Mouse (Mus musculus) adrenal gland, adult 18-20 months (tissue): ENCODE measurements at regions not wholly inside any gene's neighbourhood (a gene's known extent, or its start where the extent isn't known, plus 50 kb on each side); places are given as distances from the start of the nearest gene placed in this dataset.
"Not testable (repeated sequence)": the region's sequence is repeated elsewhere in the genome, so short reads cannot be mapped to it uniquely, and the experiment has no call there.

ENCODE experiments used
- DNase-seq, 2 experiments: peaks; one replicate each; pipeline ENCODE4 v3.0.0; 2021 to 2022; ENCODE audit warnings: low spot score in 2 of 2

DNA sequence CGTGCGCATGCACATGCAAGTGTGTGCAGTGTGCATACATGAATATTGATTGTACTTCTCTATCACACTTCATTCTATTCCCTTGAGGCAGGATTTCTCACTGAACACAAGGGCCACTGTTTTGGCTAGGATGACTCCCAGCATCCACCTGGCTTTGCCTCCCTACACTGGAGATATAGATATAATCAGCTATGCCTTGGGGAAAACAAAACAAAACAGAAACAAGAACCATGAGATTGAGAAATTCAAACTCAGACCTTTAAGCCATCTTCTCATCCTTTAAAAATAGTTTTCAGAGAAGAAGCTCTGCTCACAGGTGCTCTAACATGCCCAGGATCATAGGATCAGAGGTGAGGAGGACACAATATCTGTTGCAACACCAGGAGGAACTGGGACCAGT is 469.6 kb upstream of the Tbl1xr1 start:
- DNase-seq, result no peak

DNA sequence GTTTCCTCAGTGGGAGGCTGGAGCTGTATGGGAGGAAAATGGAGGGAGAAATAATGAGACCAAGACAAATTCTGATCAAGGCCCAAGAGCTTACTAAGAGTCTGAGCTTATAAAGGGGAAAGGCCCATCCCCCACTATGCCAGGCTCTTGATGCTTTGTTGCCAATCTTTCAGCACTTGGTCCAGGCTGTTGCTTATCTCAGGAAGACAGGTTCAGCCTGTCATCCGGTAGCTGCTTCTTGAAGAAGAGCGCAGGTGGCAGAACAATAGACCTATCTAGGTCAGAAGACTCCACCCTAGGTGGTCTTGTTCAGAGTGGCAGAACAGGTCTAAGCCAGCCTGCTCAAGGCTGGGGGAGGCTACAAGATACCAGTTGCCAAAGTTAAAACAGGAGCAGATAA is 466.2 kb upstream of the Tbl1xr1 start:
- no peak for DNase-seq

DNA sequence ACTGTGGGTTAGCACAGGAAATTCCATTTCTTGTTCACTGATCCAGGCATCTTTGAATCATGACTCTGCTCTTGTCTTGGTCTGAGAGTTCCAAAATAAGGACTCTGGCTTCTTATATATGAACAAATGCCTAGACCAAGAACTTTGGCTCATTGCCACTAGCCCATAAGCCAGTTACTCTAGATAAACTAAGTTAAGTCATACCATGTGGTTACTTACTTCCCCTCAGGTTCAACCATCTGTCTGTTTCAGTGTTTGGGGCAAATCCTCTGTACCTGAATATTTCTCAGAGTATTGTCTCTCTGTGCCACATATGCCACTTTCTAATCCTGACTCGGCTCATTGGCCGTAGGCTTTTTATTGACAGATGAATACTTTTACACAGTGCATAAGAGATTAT is 454.7 kb upstream of the Tbl1xr1 start:
- no peak for DNase-seq

DNA sequence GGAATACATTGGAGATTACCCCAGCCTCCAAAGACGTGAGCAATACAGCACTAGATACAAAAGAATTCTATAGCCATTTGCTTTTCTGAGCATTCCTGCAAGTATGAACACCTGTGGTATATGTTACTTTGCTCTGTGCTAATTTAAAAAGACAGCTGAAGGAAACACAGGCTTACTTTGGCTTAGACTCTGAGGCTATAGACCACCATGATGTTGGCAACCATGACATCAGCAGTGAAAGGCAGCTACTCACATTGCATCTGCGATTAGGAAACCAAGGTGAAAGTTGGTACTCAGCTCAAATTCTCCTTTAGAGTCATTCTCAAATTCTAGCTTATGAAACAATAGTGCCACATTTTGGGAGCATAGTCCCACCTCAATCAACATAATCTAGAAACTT is 451.4 kb upstream of the Tbl1xr1 start:
- DNase-seq, result no peak

DNA sequence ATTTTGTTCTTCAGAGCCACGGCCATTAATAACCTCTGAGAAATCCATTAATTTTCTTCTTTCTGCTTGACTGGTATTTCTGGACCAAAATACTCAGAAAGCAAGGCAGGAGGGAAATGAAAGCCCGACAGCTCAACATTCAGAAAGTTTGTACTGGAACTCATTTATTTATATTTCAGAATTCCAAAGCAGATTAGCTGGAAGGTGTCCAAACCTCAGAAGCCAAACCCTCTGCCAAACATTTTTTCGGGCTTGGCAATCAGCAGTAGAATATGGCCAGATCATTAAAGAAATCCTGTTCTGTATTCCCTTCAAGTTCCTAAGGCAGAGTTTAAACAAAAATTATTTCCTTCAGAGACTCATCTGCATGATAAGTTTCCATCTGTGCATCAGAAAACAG is 450.4 kb upstream of the Tbl1xr1 start:
- DNase-seq, result no peak

DNA sequence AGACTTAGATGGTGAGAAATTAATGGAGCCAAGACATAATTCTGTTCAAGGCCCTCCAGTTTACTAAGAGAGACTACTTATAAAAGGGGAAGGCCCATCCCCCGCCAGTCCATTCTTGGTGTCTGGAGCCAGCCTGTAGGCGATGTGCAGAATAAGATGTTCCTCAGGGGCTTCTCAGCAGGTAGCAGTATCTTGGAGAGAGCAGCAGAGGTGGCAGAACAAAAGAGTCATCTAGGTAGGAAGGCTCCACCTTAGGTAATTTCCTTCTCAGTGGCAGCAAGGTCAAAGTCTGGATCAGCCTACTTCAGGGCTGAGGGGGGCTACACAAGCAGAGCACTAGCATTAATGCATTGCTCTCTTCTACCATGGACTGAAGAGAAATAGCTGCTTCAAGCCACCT is 449.4 kb upstream of the Tbl1xr1 start:
- DNase-seq, result not testable (repeated sequence)

DNA sequence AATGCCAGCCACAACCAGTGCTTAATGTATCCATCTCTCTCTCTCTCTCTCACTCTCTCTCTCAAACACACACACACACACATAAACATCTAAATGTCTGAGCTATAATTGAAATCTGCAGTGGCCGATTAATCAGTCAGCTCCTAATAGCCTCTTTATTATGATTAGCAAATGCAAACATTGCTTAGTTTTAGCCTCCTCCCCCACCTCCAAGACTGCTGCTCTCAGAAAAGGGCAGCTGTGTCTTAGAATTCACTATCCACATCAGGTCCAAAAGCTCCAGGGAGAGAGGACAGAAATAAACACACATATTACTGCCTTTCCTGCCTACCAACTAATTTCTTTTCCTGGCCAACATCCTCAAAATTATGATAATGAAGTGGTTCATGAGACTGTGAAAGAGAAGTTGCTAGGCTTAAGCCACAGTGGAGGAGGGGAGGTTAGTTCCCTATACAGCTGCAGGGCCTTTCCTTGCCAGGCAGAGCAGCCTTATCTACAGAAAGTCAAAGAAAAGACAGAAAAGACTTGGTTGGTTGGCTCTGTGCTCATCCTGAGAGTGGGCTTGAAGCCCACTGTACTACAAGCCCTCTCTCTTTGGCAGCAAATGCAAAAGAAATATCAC is 442.7 kb upstream of the Tbl1xr1 start:
- DNase-seq, result no peak

DNA sequence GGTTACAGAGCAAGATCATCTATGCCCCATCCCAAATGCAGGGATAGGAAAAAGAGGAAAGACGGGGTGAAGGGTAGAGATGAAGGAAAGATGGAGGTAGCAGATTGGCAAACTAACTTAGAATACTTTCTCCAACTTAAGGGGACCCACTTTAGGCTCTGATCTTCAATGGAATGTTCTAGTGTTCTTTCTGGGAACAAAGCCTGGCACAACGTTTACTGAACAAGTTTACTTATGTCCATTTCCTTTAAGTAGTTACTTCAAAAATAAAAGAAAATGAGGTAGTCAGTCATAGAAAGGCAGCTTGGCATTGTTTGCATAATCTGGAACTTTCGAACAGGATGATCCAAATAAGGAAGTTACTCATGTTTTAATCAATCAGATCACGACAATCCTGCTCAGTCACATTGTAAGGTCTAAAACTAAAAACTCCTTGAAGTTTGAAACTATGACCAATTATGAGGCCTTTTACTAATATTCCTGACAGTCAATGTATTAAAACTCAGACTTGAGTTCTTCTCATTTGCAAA is 441.7 kb upstream of the Tbl1xr1 start:
- no peak for DNase-seq

DNA sequence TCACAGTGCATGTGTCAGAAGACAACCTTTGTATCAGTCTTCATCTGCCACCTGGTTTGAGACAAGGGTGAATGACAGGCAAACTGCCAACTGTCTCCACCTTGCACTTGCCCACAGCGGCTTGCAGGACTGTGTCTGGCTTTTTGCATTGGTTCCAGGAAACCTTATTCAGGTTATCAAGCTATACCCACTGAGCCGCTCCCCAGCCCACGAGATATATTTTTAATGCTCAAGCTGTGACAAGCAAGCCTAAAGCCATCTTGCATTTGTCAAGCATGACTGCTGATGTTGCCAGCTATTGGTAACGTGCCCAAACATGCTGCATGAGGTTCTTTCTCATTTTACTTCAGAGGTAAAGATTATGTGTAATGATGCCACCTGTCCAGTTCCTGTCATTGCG is 437.6 kb upstream of the Tbl1xr1 start:
- no peak for DNase-seq

DNA sequence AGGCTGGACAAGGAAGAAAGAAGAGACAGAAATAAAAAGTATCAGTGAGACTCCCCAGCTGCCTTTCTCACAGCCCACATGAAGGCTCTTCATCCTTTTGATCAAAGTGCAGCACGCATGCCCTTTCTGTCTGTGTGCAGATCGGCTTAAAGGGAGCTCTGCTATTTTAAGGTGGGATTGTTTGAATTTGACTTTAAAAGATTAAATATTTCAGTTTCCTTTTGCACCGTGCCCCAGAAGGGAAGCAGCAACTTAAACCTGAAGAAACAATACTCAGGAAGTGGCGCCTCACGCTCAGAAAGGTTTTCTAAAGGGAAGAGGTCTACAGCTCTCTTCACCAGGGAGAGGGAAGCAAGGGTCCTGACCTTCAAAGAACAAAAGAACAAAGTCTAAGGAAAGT is 436.9 kb upstream of the Tbl1xr1 start:
- DNase-seq, result no peak

DNA sequence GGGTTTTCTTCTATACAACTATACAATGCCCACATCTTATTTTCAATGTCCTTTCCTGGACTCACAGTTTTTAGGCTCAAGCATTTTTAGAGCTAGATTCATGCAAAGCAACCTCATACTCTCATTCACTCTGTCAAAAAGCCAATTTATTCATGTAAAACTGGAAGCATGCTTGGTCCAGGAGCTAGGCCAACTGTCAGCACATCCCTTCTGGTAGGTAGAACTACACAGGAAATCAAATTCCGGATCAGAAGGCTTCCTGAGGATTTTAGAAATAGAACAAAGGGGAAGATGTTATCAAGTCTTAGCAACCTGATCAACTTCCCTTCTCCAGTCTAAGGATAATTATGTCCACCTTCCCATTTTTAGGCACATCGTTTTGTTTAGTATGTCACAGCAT is 432.4 kb upstream of the Tbl1xr1 start:
- DNase-seq, result no peak

DNA sequence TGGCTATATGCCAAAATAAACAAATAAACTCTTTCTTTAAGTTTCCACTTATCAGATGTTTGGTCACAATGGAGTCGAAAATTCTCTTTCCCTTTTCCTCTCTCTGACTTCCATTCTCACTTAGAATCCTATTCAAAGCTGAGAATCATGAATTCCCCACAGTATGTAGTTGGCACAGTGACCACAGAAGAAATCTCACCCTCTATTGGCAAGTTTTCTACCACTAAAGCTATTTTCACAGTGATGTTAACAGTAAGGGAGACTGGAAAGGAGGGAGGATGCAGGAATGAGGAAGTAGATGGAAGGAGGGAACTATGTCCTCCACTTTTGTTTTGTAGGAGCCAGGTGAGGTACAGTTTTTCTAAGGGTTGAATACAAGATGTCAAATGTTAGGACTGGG is 431.2 kb upstream of the Tbl1xr1 start:
- no peak for DNase-seq

DNA sequence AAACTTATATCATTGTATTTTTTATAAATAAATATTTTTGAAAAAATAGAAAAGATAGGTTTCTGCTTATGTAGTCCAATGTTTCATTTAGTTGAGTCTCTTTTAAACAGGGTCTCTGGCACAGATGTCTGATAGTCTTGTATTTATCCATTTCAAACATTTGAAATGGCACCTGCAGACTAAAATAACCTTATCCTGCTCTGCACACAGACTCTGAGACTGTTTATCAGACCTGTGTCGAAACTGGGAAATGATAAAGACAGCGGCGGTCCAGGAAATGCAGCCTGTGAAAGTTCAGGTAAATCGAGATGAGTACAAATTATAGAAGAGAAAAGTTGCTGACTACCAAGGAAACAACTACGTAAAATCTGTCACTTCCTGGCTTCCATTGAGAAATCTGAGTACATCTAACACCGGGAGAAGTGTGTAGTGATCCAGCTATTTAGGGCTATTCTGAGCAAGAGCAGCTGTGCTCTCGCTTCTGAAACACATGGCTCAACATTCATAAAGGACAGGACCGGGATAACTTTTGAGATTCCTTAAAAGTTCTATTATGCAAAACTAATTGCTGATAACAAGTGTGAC is 426.5 kb upstream of the Tbl1xr1 start:
- DNase-seq, result no peak

DNA sequence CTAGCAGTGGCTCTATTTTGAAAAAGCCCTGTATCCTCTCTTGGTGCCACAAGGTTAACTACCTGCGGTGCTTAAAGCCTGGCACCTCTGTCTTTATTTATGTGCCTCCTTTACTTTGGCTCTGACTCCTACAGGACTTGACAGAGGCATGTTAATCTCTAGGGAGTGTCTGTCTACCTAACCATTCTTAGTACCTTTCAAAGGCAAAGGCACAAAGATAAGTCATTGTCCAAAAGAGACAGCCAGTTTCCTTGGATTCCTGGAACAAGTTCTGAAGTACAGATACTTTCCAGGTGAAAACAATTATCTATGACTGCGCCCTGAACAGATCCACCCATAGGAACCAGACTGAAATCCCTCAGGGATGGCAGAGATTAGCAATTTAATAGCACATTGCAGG is 421.2 kb upstream of the Tbl1xr1 start:
- DNase-seq, result no peak

DNA sequence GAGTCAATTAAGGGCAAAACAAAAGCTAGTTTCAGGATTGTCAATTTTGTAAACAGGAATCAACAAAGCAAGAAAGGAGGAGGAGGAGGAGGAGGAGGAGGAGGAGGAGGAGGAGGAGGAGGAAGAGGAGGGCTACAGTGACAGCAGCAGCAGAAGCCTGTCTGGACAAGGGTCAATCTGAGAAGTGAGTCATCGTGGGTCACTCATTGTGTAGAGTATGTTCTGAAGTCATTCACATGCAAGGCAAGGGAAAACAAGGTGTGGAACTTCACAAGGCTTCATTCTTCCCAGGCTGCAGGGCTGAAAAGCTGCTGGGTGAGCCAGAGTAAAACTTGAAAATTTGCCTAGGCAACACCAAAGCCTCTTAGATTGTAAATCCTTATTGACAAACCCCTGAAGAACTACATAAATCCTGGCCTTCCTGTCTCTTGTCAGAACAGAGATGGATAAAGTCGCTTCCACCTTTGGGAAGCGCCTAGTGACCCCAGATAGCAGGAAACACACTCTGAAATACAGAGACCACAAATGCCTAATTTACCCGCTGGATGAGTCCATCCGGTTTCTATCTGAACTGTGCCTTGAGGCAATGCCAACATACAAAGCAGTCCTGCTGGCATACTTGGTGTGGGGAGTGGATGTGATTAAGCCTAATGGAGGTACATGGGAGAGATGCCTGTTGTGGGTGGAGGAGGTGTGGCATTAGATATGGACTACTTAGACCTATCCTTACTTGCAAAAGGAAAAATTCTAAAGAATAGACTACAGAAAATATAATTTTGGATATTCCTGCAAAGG is 408.9 kb upstream of the Tbl1xr1 start:
- DNase-seq, result no peak

DNA sequence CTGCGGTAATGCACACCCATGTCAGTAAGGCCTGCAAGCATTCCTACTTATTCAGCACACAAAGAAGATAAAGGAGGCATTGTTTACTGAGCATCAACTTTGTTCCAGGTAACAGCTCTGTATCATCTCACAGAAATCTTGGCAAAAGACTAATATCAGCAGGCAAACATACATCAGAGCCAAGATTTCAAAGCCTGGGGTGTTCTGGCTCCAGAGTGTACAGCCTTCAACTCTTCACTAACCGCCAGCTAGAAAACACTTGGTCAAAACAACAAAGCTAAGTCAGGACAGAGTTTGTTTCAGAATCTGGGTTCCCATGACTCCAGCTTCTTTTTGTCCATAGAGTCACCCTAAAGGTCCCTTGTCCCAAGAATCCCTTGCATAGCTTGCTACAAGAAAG is 404.6 kb upstream of the Tbl1xr1 start:
- DNase-seq, result no peak

DNA sequence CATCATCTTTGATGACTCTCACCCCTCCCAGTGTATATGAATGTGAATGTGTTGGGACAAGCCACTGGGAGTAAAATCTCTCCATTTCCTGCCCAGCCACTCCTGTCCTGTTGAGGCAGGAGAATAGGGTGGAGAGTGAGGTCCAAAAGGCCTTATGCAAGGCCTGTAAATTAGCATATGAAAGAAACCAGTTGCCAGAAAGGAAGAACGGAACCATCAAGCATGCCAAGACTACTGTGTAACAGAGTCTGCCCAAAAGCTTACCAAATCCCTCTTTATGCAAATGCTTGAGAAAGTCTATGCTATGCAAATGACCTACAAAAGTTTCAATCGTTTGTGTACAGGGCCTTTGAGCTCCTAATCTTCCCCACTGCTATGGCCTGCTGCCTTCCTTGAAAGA is 404.0 kb upstream of the Tbl1xr1 start:
- DNase-seq, result no peak

DNA sequence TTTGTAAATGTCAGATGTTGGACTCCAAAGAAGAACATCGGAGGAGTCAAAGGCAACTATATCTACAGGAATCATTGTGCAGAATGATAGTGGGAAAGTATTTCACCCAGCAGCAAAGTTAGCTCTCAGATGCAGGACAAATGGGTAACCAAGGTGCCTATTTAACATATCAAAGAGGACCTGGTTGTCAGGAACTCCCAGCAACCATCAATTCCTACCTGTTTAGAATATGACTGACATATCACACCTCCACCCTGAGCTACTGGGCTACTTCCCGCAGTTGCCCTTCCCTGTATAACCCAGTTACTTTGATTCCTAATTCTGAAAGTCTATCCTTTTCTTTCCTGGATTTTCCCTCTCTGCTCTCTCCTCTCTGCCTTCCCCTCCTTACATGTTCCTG is 403.0 kb upstream of the Tbl1xr1 start:
- no peak for DNase-seq

DNA sequence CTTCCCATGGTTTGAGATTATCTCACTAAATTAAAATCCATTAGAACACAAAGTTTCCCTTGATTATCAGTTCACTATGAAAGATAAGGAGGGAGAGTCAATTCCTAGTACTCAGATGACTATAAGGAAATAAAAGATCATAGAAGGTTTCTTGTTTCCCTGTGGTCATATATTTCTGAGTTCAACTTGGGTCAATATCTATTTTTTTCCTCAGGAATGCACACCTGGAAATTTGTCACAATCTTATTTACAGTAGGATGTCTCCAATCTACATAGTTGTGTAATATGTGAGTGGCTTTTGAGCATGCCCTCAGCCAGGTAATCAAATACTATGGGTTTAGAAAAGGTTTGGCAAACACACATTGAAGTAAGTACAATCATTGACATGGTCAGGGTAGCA is 398.2 kb upstream of the Tbl1xr1 start:
- DNase-seq, result no peak

DNA sequence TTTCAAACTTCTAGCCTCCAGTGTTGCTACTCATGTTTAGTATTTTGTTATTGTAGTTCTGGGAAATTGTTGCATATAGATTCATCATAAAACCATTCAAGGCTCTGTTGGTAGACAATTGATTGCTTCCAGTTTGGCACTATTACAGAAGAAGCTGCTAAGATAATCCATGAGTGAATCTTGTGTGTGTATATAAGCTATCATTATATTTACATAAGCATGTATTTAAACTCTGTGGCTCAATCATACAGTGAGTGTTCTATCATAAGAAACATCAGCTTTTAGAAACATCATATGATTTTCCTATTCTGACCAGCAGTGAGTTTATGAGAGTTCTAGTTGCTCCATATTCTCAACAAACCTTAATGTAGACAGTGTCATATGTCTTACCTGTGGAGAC is 397.7 kb upstream of the Tbl1xr1 start:
- DNase-seq, result no peak

DNA sequence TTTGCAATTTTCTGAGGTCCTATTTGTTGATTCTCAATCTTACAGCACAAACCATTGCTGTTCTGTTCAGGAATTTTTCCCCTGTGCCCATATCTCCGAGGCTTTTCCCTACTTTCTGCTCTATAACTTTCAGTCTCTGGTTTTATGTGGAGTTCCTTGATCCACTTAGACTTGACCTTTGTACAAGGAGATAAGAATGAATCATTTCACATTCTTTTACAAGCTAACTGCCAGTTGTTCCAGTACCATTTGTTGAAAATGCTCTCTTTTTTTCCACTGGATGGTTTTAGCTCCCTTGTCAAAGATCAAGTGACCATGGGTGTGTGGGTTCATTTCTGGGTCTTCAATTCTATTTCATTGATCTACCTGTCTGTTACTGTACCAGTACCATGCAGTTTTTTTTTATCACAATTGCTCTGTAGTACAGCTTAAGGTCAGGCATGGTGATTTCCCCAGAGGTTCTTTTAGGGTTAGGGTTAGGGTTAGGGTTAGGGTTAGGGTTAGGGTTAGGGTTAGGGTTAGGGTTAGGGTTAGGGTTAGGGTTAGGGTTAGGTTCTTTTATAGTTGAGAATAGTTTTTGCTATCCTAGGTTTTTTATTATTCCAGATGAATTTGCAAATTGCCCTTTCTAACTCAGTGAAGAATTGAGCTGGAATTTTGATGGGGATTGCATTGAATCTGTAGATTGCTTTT is 378.3 kb upstream of the Tbl1xr1 start:
- DNase-seq, result not testable (repeated sequence)

DNA sequence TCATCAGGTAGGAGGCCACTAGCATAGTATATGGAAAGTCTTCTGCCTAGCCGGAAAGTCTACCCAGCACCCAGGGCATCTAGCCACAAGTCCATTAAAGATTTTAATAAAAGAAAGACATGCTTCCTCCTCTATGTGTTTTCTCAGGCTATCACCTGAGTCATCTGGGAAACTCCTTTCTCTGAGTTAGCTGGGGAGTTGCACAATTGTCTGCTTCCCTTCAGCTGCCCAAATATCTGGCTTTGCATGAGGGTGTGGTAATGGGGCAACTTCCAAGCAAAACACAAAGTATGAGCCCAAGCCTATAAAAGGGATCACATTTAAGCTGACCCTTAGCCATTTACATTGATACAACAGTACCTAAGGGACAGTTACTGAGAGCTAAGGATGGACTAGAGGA is 376.9 kb upstream of the Tbl1xr1 start:
- no peak for DNase-seq
